Mouse (Mus musculus): ENCODE data around the gene Zfhx3.

DNA sequence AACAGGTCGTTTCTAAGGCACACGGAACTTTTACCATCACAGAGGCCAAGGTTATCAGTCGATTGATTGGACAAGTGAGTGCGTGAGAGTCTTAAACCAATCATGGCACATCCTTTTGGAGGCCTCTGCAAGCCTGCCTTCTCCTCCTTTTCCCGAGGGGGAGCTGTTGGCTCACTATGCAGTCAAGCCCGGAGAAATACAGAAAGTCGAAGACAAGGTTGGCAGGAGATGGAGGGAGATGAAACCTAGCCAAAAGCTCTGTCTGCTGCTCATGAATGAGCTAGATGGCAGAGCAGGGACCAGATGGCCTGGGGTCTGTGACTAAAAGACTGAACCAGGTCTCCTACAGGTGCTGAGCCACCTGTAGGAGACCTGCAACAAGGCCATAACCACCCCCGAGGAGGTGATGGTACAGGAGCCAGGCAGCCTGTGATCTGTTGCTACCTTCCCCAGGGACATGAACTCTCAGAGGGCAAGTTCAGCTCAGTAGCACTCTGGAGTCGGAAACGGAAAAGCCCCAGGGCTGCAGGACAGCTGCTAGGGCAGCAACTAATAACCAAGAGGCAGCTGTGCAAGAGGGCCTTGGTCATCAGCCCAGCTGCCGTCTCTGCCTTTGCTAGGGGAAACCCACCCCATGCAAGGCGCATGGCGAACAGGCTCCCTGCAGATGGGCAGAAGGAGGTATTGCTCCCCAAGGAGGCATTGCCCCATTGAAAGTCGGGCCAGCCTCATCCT, 848.3 kb downstream of the Zfhx3 start:
- no peak for TF ChIP-seq E2F4 (IDR thresholded peaks at IDR 0.05; ENCODE audit: borderline replicate concordance, low read depth, low read length)
- no peak for TF ChIP-seq CTCF (IDR thresholded peaks at IDR 0.05 in 2 of 3, conservative IDR thresholded peaks at IDR 0.05 in 1 of 3; ENCODE audit: control insufficient read depth in 1 of 3, insufficient read depth in 1 of 3, low read depth in 2 of 3, low read length in 3 of 3, poor library complexity in 1 of 3, severe bottlenecking in 1 of 3)
- no peak for TF ChIP-seq SIN3A (IDR thresholded peaks at IDR 0.05; ENCODE audit: low read length)
- TF ChIP-seq EP300 (IDR thresholded peaks at IDR 0.05; ENCODE audit: low read depth in 1 of 2, low read length in 2 of 2), result no peak
- TF ChIP-seq CHD2 (IDR thresholded peaks at IDR 0.05; ENCODE audit: low read length), result no peak
- no peak for TF ChIP-seq JUND (IDR thresholded peaks at IDR 0.05; ENCODE audit: low read depth, low read length)
- TF ChIP-seq MYB (IDR thresholded peaks at IDR 0.05; ENCODE audit: low read depth, low read length), result no peak
- TF ChIP-seq POLR2A (IDR thresholded peaks at IDR 0.05; ENCODE audit: control insufficient read depth in 1 of 2, insufficient read depth in 1 of 2, low read depth in 1 of 2, low read length in 2 of 2, poor library complexity in 1 of 2), result no peak
- no peak for TF ChIP-seq MAFK (IDR thresholded peaks at IDR 0.05; ENCODE audit: borderline replicate concordance, low read depth, low read length)
- TF ChIP-seq RAD21 (IDR thresholded peaks at IDR 0.05; ENCODE audit: low read depth, low read length), result no peak
- TF ChIP-seq ETS1 (IDR thresholded peaks at IDR 0.05; ENCODE audit: low read depth, low read length), result no peak
- no peak for TF ChIP-seq POLR2AphosphoS5 (IDR thresholded peaks at IDR 0.05; ENCODE audit: borderline replicate concordance, low read depth, low read length)

Measured in MEL (cell line).